Mouse (Mus musculus) hindbrain, embryonic 11.5 days (tissue): Measurements from ENCODE around the gene Smyd3. TPM values are rescaled to one million over a fixed set of nuclear protein-coding genes. Genes with fewer than 3 reads are reported as not detected.

Source experiments
- ATAC-seq: fragments of 200-750 bp; cut with Nextera tagmentation; 2 replicates; pipeline ENCODE4 v1.8.0; 2017; ENCODE audit warnings: mild to moderate bottlenecking, moderate TSS enrichment, moderate library complexity; ENCODE audit not compliant: low FRiP score
- DNase-seq: peaks from one replicate; pipeline ENCODE4 v3.0.0-alpha.2; 2015; ENCODE audit warnings: low spot score
- H3K27ac ChIP-seq: fragments of 300-500 bp; sonication (generic); 2 replicates; pipeline ENCODE4 v1.5.1; 2014; ENCODE audit warnings: mild to moderate bottlenecking, low read depth, low read length
- H3K27me3 ChIP-seq: fragments of 300-500 bp; sonication (generic); 2 replicates; pipeline ENCODE4 v1.6.1; 2014; ENCODE audit warnings: mild to moderate bottlenecking, low read length, moderate library complexity, mixed read lengths; ENCODE audit not compliant: control insufficient read depth, insufficient read depth
- H3K36me3 ChIP-seq: fragments of 300-500 bp; sonication (generic); 2 replicates; pipeline ENCODE4 v1.6.1; 2014; ENCODE audit warnings: mild to moderate bottlenecking, low read length, moderate library complexity, mixed read lengths; ENCODE audit not compliant: control insufficient read depth, insufficient read depth
- H3K4me1 ChIP-seq: fragments of 300-500 bp; sonication (generic); replicated peaks from 2 replicates; pipeline ENCODE4 v1.6.1; 2014; ENCODE audit warnings: low read length, mixed read lengths; ENCODE audit not compliant: control insufficient read depth, insufficient read depth
- H3K4me2 ChIP-seq: fragments of 300-500 bp; sonication (generic); replicated peaks from 2 replicates; pipeline ENCODE4 v1.6.1; 2014; ENCODE audit warnings: mild to moderate bottlenecking, low read depth, low read length
- H3K4me3 ChIP-seq: fragments of 300-500 bp; sonication (generic); 2 replicates; pipeline ENCODE4 v1.5.1; 2014; ENCODE audit warnings: low read depth, low read length
- H3K9ac ChIP-seq: fragments of 300-500 bp; sonication (generic); 2 replicates; pipeline ENCODE4 v1.6.1; 2014; ENCODE audit warnings: low read depth, low read length
- H3K9me3 ChIP-seq: fragments of 300-500 bp; sonication (generic); 2 replicates; pipeline ENCODE4 v1.6.1; 2016; ENCODE audit warnings: low read length; ENCODE audit not compliant: control insufficient read depth
- WGBS: fragments of 180-500 bp; shearing (Covaris S2); extraction: QIAGEN DNeasy Blood & Tissue Kit; methylation state at CpG from one replicate; pipeline ENCODE4 v1.1.7; 2014; 5-methylcytosine and 5-hydroxymethylcytosine counted together
- polyA plus RNA-seq: library from polyadenylated mRNA; unstranded; fragments of >200 nt; fragmentation: Nextera tagmentation; extraction: Ambion mirVana; gene quantifications from 2 replicates; pipeline ENCODE4 v1.2.1, GENCODE M21; 2014

The Smyd3 gene
- polyA plus RNA-seq, 1 experiment from 2014 or later, result 16.9 TPM

DNA sequence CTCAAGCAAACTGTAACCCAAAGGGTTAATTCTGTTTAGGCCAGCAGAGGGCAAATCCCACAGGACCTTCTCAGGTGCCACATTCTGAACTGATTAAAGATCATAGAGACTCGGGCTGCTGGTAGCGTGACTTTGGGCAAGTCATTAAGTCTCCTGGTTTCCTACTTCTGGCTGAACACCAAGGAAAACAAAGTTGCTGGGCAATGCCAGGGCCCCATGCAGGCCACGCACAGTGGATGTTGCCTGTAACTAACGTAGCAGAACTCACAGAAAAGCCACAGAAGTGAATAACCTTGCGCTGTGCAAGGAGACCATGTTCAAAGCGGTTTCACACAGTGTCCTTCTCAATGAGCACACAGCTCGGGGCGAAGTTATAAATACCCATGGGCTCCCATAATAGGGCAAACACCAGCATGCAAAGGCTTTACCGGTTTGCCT, 371.1 kb downstream of the Smyd3 start:
- WGBS, result 60% methylated on average over 9 of the region's 9 CpGs
- Histone ChIP-seq H3K9me3 (no peaks in the 10 kb centered on the region), H3K4me1 (no peaks in the 10 kb centered on the region), H3K36me3 (no peaks in the 10 kb centered on the region), H3K4me2 (no peak overlapping the region), H3K27ac (no peak overlapping the region), H3K4me3 (no peak overlapping the region), H3K9ac (no peak overlapping the region), H3K27me3 (no peaks in the 10 kb centered on the region)
- ATAC-seq, result no peak
- no peak for DNase-seq

DNA sequence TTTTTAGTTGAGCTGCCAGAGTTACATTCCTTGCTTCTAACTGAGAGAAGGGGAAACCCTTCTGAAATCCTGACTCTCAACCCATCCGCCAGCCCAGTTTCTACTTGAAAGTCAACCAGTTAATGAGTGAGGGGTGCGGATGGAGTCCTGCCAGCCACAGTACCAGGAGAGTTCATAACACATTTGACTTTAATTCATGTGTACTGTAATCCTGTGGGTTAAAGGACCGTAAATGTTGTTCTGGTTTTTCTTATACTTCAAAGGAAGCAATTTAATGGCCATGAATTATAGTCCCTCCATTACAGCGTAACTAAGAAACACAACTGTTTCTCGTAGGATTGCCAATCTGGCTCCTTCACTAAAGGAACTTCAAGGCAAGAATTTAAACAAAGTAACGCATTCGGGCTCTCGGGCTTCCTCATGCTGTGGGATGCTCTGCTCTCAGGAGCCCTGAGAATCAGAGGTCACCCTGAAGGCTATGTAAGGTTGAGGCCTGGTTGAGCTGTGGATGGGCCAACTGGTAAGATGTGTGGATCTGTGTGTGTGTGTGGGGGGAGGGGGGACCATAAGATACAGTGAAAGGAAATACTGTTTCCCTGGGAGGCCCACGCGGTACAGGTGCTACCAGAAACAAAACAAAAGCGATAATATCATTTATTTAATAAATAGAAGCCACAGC, 374.5 kb downstream of the Smyd3 start:
- Histone ChIP-seq H3K27ac (no peak overlapping the region), H3K4me2 (no peak overlapping the region), H3K9me3 (no peaks in the 10 kb centered on the region), H3K9ac (no peak overlapping the region), H3K27me3 (no peaks in the 10 kb centered on the region), H3K4me3 (no peak overlapping the region), H3K36me3 (no peaks in the 10 kb centered on the region), H3K4me1 (no peaks in the 10 kb centered on the region)
- DNase-seq, result no peak
- 81% methylated on average over 11 of the region's 11 CpGs for WGBS
- ATAC-seq, result no peak

DNA sequence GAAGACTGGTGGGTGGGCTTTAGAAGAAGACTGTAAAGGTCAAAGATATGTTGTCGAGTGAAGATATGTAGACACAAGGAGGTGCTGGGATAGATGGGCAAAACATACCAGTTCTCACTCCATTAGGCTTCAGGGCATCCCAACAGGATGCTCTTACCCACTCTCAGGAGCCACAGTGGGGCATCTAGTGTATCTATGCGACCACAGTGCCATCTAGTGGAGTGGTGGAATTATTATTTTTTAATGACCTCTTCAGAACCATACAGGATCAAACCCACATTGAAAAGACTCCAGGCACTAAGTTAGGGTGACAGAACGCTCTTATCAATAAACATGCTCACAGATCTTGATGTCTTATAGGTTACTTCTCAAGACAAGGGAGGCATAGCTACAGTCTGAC, 375.7 kb downstream of the Smyd3 start:
- ATAC-seq (peak; percentile 43; the same call in 1 of the 2 replicates), DNase-seq (peak; percentile 72)
- H3K27me3 ChIP-seq, result no peaks in the 10 kb centered on the region
- 57% methylated on average over 3 of the region's 3 CpGs for WGBS
- no peak overlapping the region for H3K9ac ChIP-seq
- no peak overlapping the region for H3K4me2 ChIP-seq
- H3K4me3 ChIP-seq, result no peak overlapping the region
- H3K27ac ChIP-seq, result no peak overlapping the region
- no peaks in the 10 kb centered on the region for H3K4me1 ChIP-seq
- no peaks in the 10 kb centered on the region for H3K36me3 ChIP-seq
- no peaks in the 10 kb centered on the region for H3K9me3 ChIP-seq

DNA sequence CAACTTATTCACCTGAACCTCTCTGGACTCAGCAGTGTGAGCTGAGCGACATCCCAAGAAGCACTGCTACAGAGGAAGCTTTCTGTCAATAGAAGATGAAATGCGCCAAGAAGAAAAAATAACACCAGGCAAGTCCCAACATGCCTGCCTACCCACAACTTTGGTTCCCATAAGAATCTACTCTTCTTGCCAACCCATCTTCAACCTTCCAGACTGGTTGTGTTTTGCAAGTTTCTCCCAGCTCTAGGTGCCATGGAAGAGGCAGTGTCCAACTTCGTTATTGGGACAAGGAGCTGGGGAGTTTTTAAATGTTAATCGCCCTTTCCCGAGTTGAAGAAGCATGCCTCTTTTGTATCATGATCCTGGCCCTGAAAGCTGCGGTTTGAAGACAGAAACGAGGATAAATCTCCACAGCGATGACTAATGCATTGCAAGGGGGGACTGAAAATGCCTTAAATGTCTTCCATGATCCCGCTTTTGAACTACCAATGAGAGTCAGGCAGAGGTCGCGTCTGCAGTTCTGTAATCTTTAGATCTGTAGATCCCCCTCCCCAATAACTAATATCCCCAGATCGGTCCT, 376.7 kb downstream of the Smyd3 start:
- WGBS, result 85% methylated on average over 12 of the region's 12 CpGs

DNA sequence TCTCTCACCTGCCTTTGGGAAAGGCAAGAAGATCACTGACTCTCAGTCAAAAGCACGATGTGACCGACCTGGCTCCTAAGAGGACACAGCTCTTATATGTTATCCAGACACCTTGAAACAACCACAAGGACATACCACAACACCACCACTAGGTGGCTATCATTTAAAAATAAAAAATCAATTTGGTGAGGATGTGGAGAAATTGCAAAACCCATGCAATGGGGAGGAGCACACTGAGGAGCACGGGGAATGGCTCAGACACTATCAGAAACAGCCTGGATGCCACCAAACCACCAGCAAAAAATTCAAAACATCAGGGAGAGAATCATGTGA, 380.7 kb downstream of the Smyd3 start:
- no peak for ATAC-seq
- 68% methylated on average over 3 of the region's 3 CpGs for WGBS

More for the DNA sequence above, 376.7 kb downstream of the Smyd3 start:
- H3K27me3 ChIP-seq, result no peaks in the 10 kb centered on the region
- no peaks in the 10 kb centered on the region for H3K36me3 ChIP-seq
- H3K4me3 ChIP-seq, result no peak overlapping the region
- DNase-seq (no peak), ATAC-seq (no peak)
- H3K4me2 ChIP-seq, result no peak overlapping the region
- H3K9me3 ChIP-seq, result no peaks in the 10 kb centered on the region
- no peak overlapping the region for H3K9ac ChIP-seq
- H3K4me1 ChIP-seq, result no peaks in the 10 kb centered on the region
- no peak overlapping the region for H3K27ac ChIP-seq

DNA sequence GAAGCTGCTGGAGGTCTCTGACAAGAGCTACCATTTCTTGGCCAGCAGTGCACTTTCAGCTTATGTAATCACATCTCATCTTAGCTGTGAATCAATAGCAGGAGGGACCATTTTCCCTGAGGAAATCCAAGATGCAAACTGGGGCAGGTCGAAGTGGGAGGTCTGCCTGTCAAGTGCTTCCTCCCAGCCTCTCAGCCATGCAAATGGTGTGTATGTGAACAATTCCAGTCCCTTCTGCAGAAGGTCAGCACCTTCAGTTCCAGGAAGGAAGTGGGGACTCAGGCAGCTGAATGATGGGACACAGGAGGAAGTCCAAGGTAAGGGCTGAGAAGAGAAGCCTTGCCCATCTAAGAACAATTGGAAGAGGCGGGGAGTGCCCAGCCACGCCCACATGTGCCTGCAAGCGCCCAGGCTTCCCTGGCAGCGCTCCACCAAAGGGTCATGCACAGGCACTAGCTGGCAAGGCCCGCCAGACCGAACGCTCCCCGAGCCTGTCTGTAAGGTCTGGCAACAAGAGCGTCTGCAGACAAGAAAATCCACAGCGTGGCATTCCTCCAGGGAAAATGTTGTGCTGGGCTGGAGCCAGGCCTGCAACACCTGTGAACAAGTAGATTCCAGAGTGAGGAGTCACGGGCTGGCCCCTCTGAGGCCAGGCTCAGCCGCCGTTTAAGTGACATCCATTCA, 381.2 kb downstream of the Smyd3 start:
- Histone ChIP-seq H3K27me3 (no peaks in the 10 kb centered on the region), H3K4me2 (no peak overlapping the region), H3K36me3 (no peaks in the 10 kb centered on the region), H3K9me3 (no peaks in the 10 kb centered on the region), H3K9ac (no peak overlapping the region), H3K4me3 (no peak overlapping the region), H3K27ac (no peak overlapping the region), H3K4me1 (no peaks in the 10 kb centered on the region)
- 70% methylated on average over 14 of the region's 14 CpGs for WGBS
- ATAC-seq (no peak), DNase-seq (no peak)

More for the DNA sequence above, 380.7 kb downstream of the Smyd3 start:
- Histone ChIP-seq H3K27me3 (no peaks in the 10 kb centered on the region), H3K27ac (no peak overlapping the region), H3K4me2 (no peak overlapping the region), H3K4me3 (no peak overlapping the region), H3K36me3 (no peaks in the 10 kb centered on the region), H3K9ac (no peak overlapping the region), H3K4me1 (no peaks in the 10 kb centered on the region), H3K9me3 (no peaks in the 10 kb centered on the region)
- DNase-seq, result no peak

DNA sequence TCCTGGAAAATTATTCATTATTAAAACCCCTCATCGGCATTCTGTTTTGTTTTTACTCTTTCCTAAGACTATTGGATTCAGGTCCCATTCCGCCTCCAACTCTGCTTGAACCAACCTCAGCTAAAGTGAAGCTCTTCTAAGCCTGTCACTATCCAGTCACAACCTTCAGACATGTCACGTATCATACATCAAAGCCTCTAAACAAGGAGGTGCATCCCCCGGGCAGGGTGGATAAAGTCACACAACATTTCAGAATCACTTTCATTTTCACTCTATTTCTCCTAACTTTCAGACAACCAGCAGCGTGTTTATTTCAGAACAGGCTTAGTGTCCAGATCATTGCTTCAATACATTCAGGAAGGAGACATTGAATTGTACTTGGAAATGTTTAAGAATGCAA, 387.8 kb downstream of the Smyd3 start:
- Histone ChIP-seq H3K4me3 (no peak overlapping the region), H3K4me1 (no peaks in the 10 kb centered on the region), H3K27me3 (no peaks in the 10 kb centered on the region), H3K9me3 (no peaks in the 10 kb centered on the region), H3K36me3 (no peaks in the 10 kb centered on the region), H3K27ac (no peak overlapping the region), H3K9ac (no peak overlapping the region), H3K4me2 (no peak overlapping the region)
- 91% methylated on average over 5 of the region's 5 CpGs for WGBS
- no peak for ATAC-seq
- no peak for DNase-seq

DNA sequence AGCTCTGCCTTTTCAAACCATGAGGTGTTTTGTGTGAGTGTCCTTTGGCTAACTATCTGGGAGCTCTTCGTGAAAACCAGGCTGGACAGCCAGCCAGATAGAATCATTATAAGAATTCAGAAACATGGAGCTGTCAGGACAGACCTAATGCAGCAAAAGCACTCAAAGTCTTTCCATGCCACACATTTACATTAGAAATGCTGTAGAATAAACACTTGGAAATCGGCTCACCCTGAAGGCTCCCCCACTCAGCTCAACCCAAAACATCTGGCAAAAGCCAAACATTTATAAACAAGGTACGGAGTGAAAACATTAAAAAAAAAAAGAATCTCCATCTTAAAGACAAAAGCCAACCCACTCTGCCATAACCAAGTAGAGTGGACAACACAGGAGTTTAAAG, 391.6 kb downstream of the Smyd3 start:
- Histone ChIP-seq H3K4me2 (no peak overlapping the region), H3K4me1 (no peaks in the 10 kb centered on the region), H3K27ac (no peak overlapping the region), H3K27me3 (no peaks in the 10 kb centered on the region), H3K36me3 (no peaks in the 10 kb centered on the region), H3K9ac (no peak overlapping the region), H3K9me3 (no peaks in the 10 kb centered on the region), H3K4me3 (no peak overlapping the region)
- 79% methylated on average over 3 of the region's 3 CpGs for WGBS
- DNase-seq (no peak), ATAC-seq (no peak)
